Mouse (Mus musculus) neural tube, embryonic 14.5 days (tissue): ENCODE measurements at regions not wholly inside any gene's neighbourhood (a gene's known extent, or its start where the extent isn't known, plus 50 kb on each side); places are given as distances from the start of the nearest gene placed in this dataset.

ENCODE experiments used
- ATAC-seq: fragments of 200-750 bp; cut with Nextera tagmentation; 2 replicates; pipeline ENCODE4 v1.8.0; 2017; ENCODE audit warnings: low read depth, mild to moderate bottlenecking, moderate TSS enrichment, moderate library complexity
- H3K27ac ChIP-seq: fragments of 300-500 bp; sonication (generic); 2 replicates; pipeline ENCODE4 v1.5.1; 2014; ENCODE audit warnings: low read depth, mild to moderate bottlenecking, control low read depth, low read length, moderate library complexity, mixed read lengths
- H3K27me3 ChIP-seq: fragments of 300-500 bp; sonication (generic); 2 replicates; pipeline ENCODE4 v1.6.1; 2014; ENCODE audit warnings: low read length; ENCODE audit not compliant: control insufficient read depth, insufficient read depth
- H3K36me3 ChIP-seq: fragments of 300-500 bp; sonication (generic); 2 replicates; pipeline ENCODE4 v1.6.1; 2014; ENCODE audit warnings: low read length, mixed read lengths; ENCODE audit not compliant: control insufficient read depth, insufficient read depth
- H3K4me1 ChIP-seq: fragments of 300-500 bp; sonication (generic); 2 replicates; pipeline ENCODE4 v1.6.1; 2014; ENCODE audit warnings: low read length; ENCODE audit not compliant: control insufficient read depth, insufficient read depth
- H3K4me2 ChIP-seq: fragments of 300-500 bp; sonication (generic); 2 replicates; pipeline ENCODE4 v1.6.1; 2014; ENCODE audit warnings: mild to moderate bottlenecking, low read depth, low read length, control low read depth
- H3K4me3 ChIP-seq: fragments of 300-500 bp; sonication (generic); 2 replicates; pipeline ENCODE4 v1.5.1; 2014; ENCODE audit warnings: low read depth, low read length, control low read depth, mixed read lengths
- H3K9ac ChIP-seq: fragments of 300-500 bp; sonication (generic); replicated peaks from 2 replicates; pipeline ENCODE4 v1.6.1; 2014; ENCODE audit warnings: low read depth, mild to moderate bottlenecking, control low read depth, low read length, mixed read lengths
- H3K9me3 ChIP-seq: fragments of 300-500 bp; sonication (generic); 2 replicates; pipeline ENCODE4 v1.6.1; 2016; ENCODE audit warnings: low read length; ENCODE audit not compliant: control insufficient read depth
- WGBS: fragments of 180-500 bp; shearing (Covaris S2); extraction: QIAGEN DNeasy Blood & Tissue Kit; methylation state at CpG from one replicate; pipeline ENCODE4 v1.1.7; 2014; 5-methylcytosine and 5-hydroxymethylcytosine counted together

- no peak for ATAC-seq
- 48% methylated on average over 3 of the region's 3 CpGs for WGBS
- no peak overlapping the region for H3K4me2 ChIP-seq
- H3K4me1 ChIP-seq = no peaks in the 10 kb centered on the region
- H3K27me3 ChIP-seq = no peaks in the 10 kb centered on the region
- H3K9me3 ChIP-seq = no peaks in the 10 kb centered on the region
- H3K27ac ChIP-seq = no peak overlapping the region
- H3K9ac ChIP-seq = no peak overlapping the region
- no peak overlapping the region for H3K4me3 ChIP-seq
- no peaks in the 10 kb centered on the region for H3K36me3 ChIP-seq
Measured at GRCm38 (mm10) chr16:9284423-9284822, 454.5 kb downstream of the 1810013L24Rik start.

DNA sequence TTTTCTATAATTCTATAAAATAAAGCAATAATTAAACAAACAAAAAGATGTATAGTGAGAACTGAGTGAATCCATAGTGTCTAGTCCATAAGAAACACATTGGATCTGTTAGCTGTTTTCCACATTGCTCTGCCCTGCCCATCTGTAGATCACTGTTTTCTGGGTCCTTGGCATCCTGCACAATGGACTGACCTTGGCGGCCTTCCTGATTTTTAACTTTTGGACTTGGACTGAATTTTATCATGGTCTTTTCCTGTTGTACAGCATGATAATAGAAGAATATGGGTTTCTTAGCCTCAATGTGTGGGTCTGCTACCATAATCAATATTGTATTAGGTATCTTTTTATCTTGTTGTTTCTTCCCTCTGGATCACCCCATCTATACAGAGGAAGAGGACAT is 456.0 kb downstream of the 1810013L24Rik start:
- H3K27ac ChIP-seq = no peak overlapping the region
- H3K9me3 ChIP-seq = no peaks in the 10 kb centered on the region
- no peak for ATAC-seq
- 93% methylated on average over 1 of the region's 1 CpGs for WGBS
- H3K4me3 ChIP-seq = no peak overlapping the region
- no peaks in the 10 kb centered on the region for H3K36me3 ChIP-seq
- H3K9ac ChIP-seq = no peak overlapping the region
- no peaks in the 10 kb centered on the region for H3K4me1 ChIP-seq
- no peaks in the 10 kb centered on the region for H3K27me3 ChIP-seq
- no peak overlapping the region for H3K4me2 ChIP-seq

- Histone ChIP-seq H3K27ac (no peak overlapping the region), H3K4me3 (no peak overlapping the region), H3K4me1 (no peaks in the 10 kb centered on the region), H3K4me2 (no peak overlapping the region), H3K9ac (no peak overlapping the region), H3K9me3 (no peaks in the 10 kb centered on the region), H3K27me3 (no peaks in the 10 kb centered on the region), H3K36me3 (no peaks in the 10 kb centered on the region)
- WGBS = 85% methylated on average over 6 of the region's 6 CpGs
- ATAC-seq = no peak
Measured at GRCm38 (mm10) chr16:9287557-9287956, 457.7 kb downstream of the 1810013L24Rik start.

DNA sequence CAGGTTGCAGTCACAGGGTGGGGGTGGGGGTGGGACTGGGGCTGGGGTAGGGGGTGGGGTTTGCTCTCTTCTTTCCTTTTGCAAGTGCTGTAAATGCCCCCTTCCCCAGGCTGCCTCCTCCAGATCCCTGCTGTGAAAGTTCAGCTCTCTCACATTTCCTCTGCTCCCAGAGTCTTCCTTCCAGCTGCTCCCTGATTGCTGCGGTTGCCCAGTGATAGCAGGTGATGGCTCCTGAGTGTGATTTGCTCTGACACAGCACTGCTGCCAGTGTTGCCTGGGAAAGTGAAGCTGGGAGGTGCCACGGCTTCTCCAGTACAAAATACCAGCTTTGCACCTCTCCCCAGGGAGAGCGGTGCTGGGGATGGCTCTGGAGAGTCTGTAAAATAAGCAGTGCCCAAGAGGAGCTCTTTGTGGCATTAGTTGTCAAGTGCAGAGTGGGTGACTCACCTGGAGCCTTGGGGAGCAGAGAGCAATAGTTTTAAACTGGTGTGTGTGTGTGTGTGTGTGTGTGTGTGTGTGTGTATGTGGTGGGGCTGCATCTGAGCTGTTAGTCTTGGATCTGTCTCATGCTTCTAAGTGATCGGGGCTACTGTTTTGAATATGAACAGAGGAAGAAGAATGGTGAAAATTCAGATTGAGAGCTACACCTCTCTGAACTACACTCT is 461.6 kb downstream of the 1810013L24Rik start:
- no peak overlapping the region for H3K9ac ChIP-seq
- no peak overlapping the region for H3K4me2 ChIP-seq
- no peaks in the 10 kb centered on the region for H3K9me3 ChIP-seq
- H3K4me1 ChIP-seq = no peaks in the 10 kb centered on the region
- no peaks in the 10 kb centered on the region for H3K27me3 ChIP-seq
- 50% methylated on average over 4 of the region's 4 CpGs for WGBS
- H3K27ac ChIP-seq = no peak overlapping the region
- ATAC-seq = no peak
- H3K4me3 ChIP-seq = no peak overlapping the region
- H3K36me3 ChIP-seq = no peaks in the 10 kb centered on the region

DNA sequence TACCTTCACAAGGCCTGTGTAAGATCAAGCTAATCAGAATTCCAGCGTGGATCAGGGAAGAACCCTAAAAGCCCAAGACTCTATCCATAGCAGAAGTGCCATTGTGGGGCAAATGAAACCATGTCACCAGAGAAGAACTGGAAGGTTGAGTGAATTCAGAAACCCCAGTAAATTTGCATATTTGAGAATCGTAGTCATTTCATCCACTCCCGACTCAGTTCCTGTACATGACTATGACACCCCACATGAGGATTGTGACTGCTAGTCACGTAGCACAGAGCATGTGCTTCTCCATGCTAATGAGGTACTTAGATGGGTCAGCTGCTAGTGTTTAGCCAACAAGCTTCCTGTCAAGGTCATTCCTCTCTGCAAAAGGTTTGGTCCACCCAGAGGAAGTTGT is 473.2 kb downstream of the 1810013L24Rik start:
- Histone ChIP-seq H3K4me2 (no peak overlapping the region), H3K9ac (no peak overlapping the region), H3K4me3 (no peak overlapping the region), H3K27ac (no peak overlapping the region), H3K36me3 (no peaks in the 10 kb centered on the region), H3K27me3 (no peaks in the 10 kb centered on the region), H3K4me1 (no peaks in the 10 kb centered on the region), H3K9me3 (no peaks in the 10 kb centered on the region)
- no peak for ATAC-seq
- WGBS = 89% methylated on average over 4 of the region's 4 CpGs

- no peak overlapping the region for H3K4me2 ChIP-seq
- WGBS = 95% methylated on average over 1 of the region's 1 CpGs
- no peak overlapping the region for H3K27ac ChIP-seq
- H3K9ac ChIP-seq = no peak overlapping the region
- H3K36me3 ChIP-seq = no peaks in the 10 kb centered on the region
- no peaks in the 10 kb centered on the region for H3K4me1 ChIP-seq
- no peaks in the 10 kb centered on the region for H3K27me3 ChIP-seq
- H3K4me3 ChIP-seq = no peak overlapping the region
- no peaks in the 10 kb centered on the region for H3K9me3 ChIP-seq
- ATAC-seq = no peak
Measured at GRCm38 (mm10) chr16:9304079-9304478, 474.2 kb downstream of the 1810013L24Rik start.

DNA sequence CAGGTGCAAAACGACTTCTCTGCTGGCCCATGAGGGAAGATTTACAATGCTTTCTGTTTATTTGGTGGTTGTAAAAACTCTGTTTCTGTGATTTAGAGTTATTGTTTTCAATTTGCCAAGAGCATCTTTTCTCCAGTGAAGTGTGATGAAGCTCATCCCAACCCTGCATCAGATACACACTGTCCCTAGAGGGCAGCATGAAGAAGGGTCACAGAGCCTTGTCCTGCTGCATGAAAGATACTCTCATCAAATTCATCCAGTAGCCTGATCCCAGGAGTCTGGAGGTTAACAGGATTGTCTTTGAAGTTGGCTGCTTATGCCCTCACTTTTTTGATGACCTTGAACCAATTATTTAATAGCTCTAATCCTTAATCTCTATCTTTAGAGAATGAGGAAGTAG is 480.8 kb downstream of the 1810013L24Rik start:
- no peaks in the 10 kb centered on the region for H3K27me3 ChIP-seq
- H3K4me1 ChIP-seq = no peaks in the 10 kb centered on the region
- no peak overlapping the region for H3K9ac ChIP-seq
- no peak overlapping the region for H3K4me3 ChIP-seq
- no peak overlapping the region for H3K4me2 ChIP-seq
- no peak overlapping the region for H3K27ac ChIP-seq
- ATAC-seq = no peak
- WGBS = 21% methylated on average over 1 of the region's 1 CpGs
- no peaks in the 10 kb centered on the region for H3K9me3 ChIP-seq
- H3K36me3 ChIP-seq = no peaks in the 10 kb centered on the region

DNA sequence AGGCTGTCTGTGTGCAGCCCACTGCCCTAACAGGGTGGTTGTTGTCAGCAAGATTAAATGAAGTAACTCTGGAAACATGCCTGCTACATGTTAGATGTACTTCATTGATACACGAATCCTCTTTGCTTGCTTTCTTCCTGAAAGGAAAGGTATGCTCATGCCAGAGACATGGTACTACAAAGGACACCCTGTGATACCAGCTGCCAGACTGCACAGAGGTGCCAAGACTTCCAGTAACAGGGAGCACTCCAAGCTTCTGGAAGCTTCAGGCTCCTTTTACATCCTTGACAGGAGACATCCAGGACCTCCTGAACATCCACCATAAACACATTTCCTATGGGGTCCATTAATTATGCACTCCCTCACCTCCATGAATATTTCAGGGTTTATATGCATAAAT is 505.7 kb downstream of the 1810013L24Rik start:
- WGBS = 89% methylated on average over 1 of the region's 1 CpGs
- H3K36me3 ChIP-seq = no peaks in the 10 kb centered on the region
- no peak overlapping the region for H3K4me2 ChIP-seq
- H3K9me3 ChIP-seq = no peaks in the 10 kb centered on the region
- no peak overlapping the region for H3K27ac ChIP-seq
- no peaks in the 10 kb centered on the region for H3K27me3 ChIP-seq
- no peak overlapping the region for H3K4me3 ChIP-seq
- no peak for ATAC-seq
- no peaks in the 10 kb centered on the region for H3K4me1 ChIP-seq
- H3K9ac ChIP-seq = no peak overlapping the region

DNA sequence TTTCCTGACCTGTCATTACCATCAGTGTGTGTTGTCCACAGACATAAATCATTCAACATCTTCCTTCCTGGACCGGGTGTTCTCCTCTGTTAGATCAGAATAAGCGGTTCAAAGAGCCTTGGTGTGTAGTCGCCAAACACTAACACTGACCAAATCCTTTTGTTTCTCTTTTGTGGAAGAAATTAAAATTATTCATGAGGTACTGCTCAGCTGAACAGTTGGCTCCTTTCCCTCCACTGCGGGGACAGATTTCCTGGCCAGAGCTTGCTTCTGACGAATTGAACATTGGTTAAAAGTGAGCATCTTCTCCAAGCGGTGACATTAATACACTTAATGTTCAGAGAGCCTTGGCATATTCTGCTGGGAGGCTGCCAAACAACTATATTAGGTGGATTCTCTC is 506.2 kb downstream of the 1810013L24Rik start:
- no peak overlapping the region for H3K27ac ChIP-seq
- no peak for ATAC-seq
- no peak overlapping the region for H3K4me3 ChIP-seq
- no peaks in the 10 kb centered on the region for H3K9me3 ChIP-seq
- 43% methylated on average over 6 of the region's 6 CpGs for WGBS
- H3K4me1 ChIP-seq = no peaks in the 10 kb centered on the region
- no peaks in the 10 kb centered on the region for H3K36me3 ChIP-seq
- no peaks in the 10 kb centered on the region for H3K27me3 ChIP-seq
- H3K9ac ChIP-seq = no peak overlapping the region
- H3K4me2 ChIP-seq = no peak overlapping the region
